Mouse (Mus musculus) CH12.LX (cell line): ENCODE data around the gene Zfp229.

Source experiments
- CTCF ChIP-seq, 2 experiments: IDR thresholded peaks in 1 of 2; conservative IDR thresholded peaks in 1 of 2; 2 replicates each; pipeline ENCODE4 v1.5.1; 2011 to 2012; ENCODE audit warnings: low read depth in 2 of 2, low read length in 2 of 2, improper control_type of control experiment in 1 of 2, inconsistent platforms in 1 of 2, mild to moderate bottlenecking in 1 of 2, moderate library complexity in 1 of 2
- E2F4 ChIP-seq: IDR thresholded peaks from 2 replicates; pipeline ENCODE4 v1.6.1; 2011; ENCODE audit warnings: low read depth, low read length, improper control_type of control experiment; ENCODE audit not compliant: insufficient replicate concordance
- KAT2A ChIP-seq: IDR thresholded peaks from 2 replicates; pipeline ENCODE4 v1.6.1; 2012; ENCODE audit warnings: low read length, improper control_type of control experiment, inconsistent platforms; ENCODE audit not compliant: insufficient replicate concordance
- MEF2A ChIP-seq: IDR thresholded peaks from 2 replicates; pipeline ENCODE4 v1.6.1; 2014; ENCODE audit warnings: low read depth, mild to moderate bottlenecking, inconsistent platforms, low read length, improper control_type of control experiment, borderline replicate concordance
- POLR2A ChIP-seq: IDR thresholded peaks from 2 replicates; pipeline ENCODE4 v1.6.1; 2011; ENCODE audit warnings: low read depth, mild to moderate bottlenecking, improper control_type of control experiment, low read length
- POLR2AphosphoS2 ChIP-seq: IDR thresholded peaks from 2 replicates; pipeline ENCODE4 v1.6.1; 2011; ENCODE audit warnings: low read depth, low read length, improper control_type of control experiment
- SMC3 ChIP-seq: IDR thresholded peaks from 2 replicates; pipeline ENCODE4 v1.6.1; 2011; ENCODE audit warnings: low read depth, low read length, improper control_type of control experiment

DNA sequence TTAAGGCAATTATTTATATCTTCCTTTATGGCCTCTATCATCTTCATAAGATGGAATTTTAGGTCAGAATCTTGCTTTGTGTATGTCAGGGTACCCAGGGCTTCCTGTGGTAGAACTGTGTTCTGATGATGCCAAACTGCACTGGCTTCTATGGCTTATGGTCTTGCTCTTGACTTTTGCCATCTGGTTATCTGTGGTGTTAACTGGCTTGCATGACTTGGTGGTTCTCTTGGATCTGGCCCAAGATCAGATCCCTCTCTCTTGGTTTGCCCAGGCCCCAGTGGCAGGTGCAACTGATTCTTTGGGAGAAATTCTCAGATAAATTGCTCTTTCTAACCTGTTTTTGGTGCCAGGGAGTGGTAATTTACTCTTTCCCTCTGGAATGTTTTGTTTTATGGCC, 34.5 kb upstream of the Zfp229 start:
- TF ChIP-seq CTCF (conservative IDR thresholded peaks at IDR 0.05 in 1 of 2, IDR thresholded peaks at IDR 0.05 in 1 of 2; ENCODE audit: low read depth in 2 of 2, low read length in 2 of 2) (no peak), SMC3 (no peak), POLR2A (no peak), MEF2A (no peak), POLR2AphosphoS2 (no peak), E2F4 (no peak), KAT2A (no peak)
